23 mouse cellular contexts compared by ENCODE assay signal in the genomic region with DNA sequence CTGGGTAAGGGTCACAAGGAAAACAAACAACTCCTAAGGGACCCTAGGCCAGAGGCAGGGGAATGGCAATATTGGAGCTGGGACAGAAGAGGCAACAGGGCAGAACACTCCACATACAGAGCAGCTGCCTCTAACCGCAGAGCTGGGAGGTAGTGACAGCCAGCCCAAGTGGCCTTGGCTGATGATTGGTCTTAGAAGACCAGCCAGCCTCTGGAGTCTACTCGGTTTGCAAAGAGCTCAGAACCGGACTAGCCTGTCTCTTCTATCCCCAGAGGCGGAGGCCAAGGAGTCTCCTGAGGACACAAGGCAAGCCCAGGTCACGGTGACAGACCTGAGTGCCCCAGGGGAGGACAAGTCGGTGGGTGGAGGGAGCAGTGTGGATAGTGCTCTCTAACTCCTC.
DNase-seq lines count a peak whose midpoint lies in the region; ATAC-seq and TF ChIP-seq lines count a peak whose summit lies in the region.
"Had no signal": no experiment of that assay in that cellular context is flagged by ENCODE, and none has a peak within 500 bp of the region (broad histone marks: within the 10 kb centered on the region; RNA-seq: fewer than 3 reads in every experiment).

No protein-coding gene starts in this region.

- no peaks in the 10 kb centered on the region for H3K79me2 ChIP-seq in myocyte (ENCODE audit: control insufficient read depth, insufficient read depth)

- H3K36me3 ChIP-seq in heart, embryonic 11.5 days (ENCODE audit: control insufficient read depth, insufficient read depth, low read length), result no peaks in the 10 kb centered on the region
- H3K36me3 ChIP-seq in myocyte (ENCODE audit: control insufficient read depth, insufficient read depth), result no peaks in the 10 kb centered on the region
- peaks cover 6% of the 10 kb centered on the region for H3K36me3 ChIP-seq in midbrain, postnatal 0 days (ENCODE audit: insufficient read depth, low read length)
- H3K36me3 ChIP-seq: heart, embryonic 15.5 days; intestine, embryonic 15.5 days had no signal

- WGBS in heart, embryonic 11.5 days (ENCODE audit: insufficient replicate concordance), result 74% methylated on average over 6 of the region's 6 CpGs
- 84% methylated on average over 6 of the region's 6 CpGs for WGBS in midbrain, postnatal 0 days

- 0 out of 2 replicates have a peak, but pooled peaks cover under 1% of the 10 kb centered on the region for H3K4me1 ChIP-seq in heart, embryonic 11.5 days (ENCODE audit: control insufficient read depth, insufficient read depth, low read length)
- no peaks in the 10 kb centered on the region for H3K4me1 ChIP-seq in midbrain, postnatal 0 days (ENCODE audit: insufficient read depth, low read length)
- H3K4me1 ChIP-seq: forebrain, embryonic 12.5 days; heart, embryonic 15.5 days had no signal

- peak; percentile 41 for DNase-seq in adrenal gland, postnatal 10 days
- no peak for DNase-seq in adrenal gland, adult 18-20 months (ENCODE audit: low spot score in 2 of 2)
- no peak for DNase-seq in heart, postnatal 14 days
- DNase-seq in gonadal fat pad, adult 2 months (ENCODE audit: low read depth), result peak; percentile 51
- no peak for DNase-seq in midbrain, postnatal 0 days (ENCODE audit: low spot score)
- no peak for DNase-seq in kidney, adult 8-10 months
- DNase-seq: cerebellum, adult 9-10 months; heart, postnatal 4 days; kidney, adult 9 months; kidney, postnatal 14 days; left cerebral cortex, postnatal 4 days; liver, embryonic 13.5 days; lung, adult 2 months; lung, postnatal 14 days; midbrain, embryonic 14.5 days had no signal

- H3K27me3 ChIP-seq in heart, embryonic 11.5 days (ENCODE audit: control insufficient read depth, insufficient read depth, low read length), result no peaks in the 10 kb centered on the region
- H3K27me3 ChIP-seq in myocyte (ENCODE audit: control insufficient read depth, insufficient read depth, insufficient read length), result peaks cover 56% of the 10 kb centered on the region
- H3K27me3 ChIP-seq in midbrain, postnatal 0 days (ENCODE audit: insufficient read depth, low read length), result no peaks in the 10 kb centered on the region
- H3K27me3 ChIP-seq: embryonic facial prominence, embryonic 15.5 days; forebrain, embryonic 12.5 days; intestine, embryonic 15.5 days; liver, embryonic 13.5 days had no signal

- intact Hi-C loops in heart, postnatal 14 days (cut with DNase I), result no loop called here

- H3K9ac ChIP-seq in heart, embryonic 11.5 days (ENCODE audit: low read depth, low read length), result peak overlapping the region; percentile 43; the same call in 1 of the 2 replicates
- H3K9ac ChIP-seq in midbrain, postnatal 0 days (replicated peaks; ENCODE audit: low read length, poor library complexity, severe bottlenecking), result no peak overlapping the region
- H3K9ac ChIP-seq: embryonic facial prominence, embryonic 15.5 days; forebrain, embryonic 12.5 days; heart, embryonic 15.5 days; intestine, embryonic 15.5 days; liver, embryonic 13.5 days had no signal

- H3K4me3 ChIP-seq in heart, embryonic 11.5 days (ENCODE audit: low read depth, low read length), result no peak overlapping the region
- H3K4me3 ChIP-seq in myocyte, result no peak overlapping the region
- H3K4me3 ChIP-seq in midbrain, postnatal 0 days (ENCODE audit: low read depth, low read length), result no peak overlapping the region
- H3K4me3 ChIP-seq: embryonic facial prominence, embryonic 15.5 days; forebrain, embryonic 12.5 days; heart, embryonic 15.5 days; intestine, embryonic 15.5 days; liver, embryonic 13.5 days had no signal

- no peaks in the 10 kb centered on the region for H3K9me3 ChIP-seq in heart, embryonic 11.5 days (replicated peaks; ENCODE audit: control insufficient read depth, low read length)
- no peaks in the 10 kb centered on the region for H3K9me3 ChIP-seq in midbrain, postnatal 0 days (ENCODE audit: low read length)
- H3K9me3 ChIP-seq: embryonic facial prominence, embryonic 15.5 days; forebrain, embryonic 12.5 days; heart, embryonic 15.5 days; intestine, embryonic 15.5 days; liver, embryonic 13.5 days had no signal

- ATAC-seq in heart, embryonic 11.5 days (replicated peaks; ENCODE audit: insufficient number of reproducible peaks, low FRiP score, low TSS enrichment), result no peak
- no peak for ATAC-seq in midbrain, postnatal 0 days (ENCODE audit: low FRiP score)
- ATAC-seq: hindbrain, embryonic 16.5 days; intestine, embryonic 15.5 days had no signal

- no peak for TF ChIP-seq POLR2A in myocyte (IDR thresholded peaks at IDR 0.05; ENCODE audit: insufficient read length, low read depth)

- H3ac ChIP-seq in myocyte (ENCODE audit: control insufficient read depth, insufficient read length), result no peak overlapping the region

- no peak overlapping the region for H3K4me2 ChIP-seq in heart, embryonic 11.5 days
- H3K4me2 ChIP-seq in myocyte (ENCODE audit: low read depth), result no peak overlapping the region
- no peak overlapping the region for H3K4me2 ChIP-seq in midbrain, postnatal 0 days (ENCODE audit: low read depth, low read length, poor library complexity, severe bottlenecking)
- H3K4me2 ChIP-seq: embryonic facial prominence, embryonic 15.5 days; forebrain, embryonic 12.5 days; heart, embryonic 15.5 days; intestine, embryonic 15.5 days; liver, embryonic 13.5 days had no signal

- TF ChIP-seq CTCF in midbrain, postnatal 0 days (IDR thresholded peaks at IDR 0.05), result no peak

- no peak overlapping the region for H3K27ac ChIP-seq in heart, embryonic 11.5 days (ENCODE audit: low read depth, low read length)
- no peak overlapping the region for H3K27ac ChIP-seq in midbrain, postnatal 0 days (ENCODE audit: low read depth, low read length)
- H3K27ac ChIP-seq: embryonic facial prominence, embryonic 15.5 days; forebrain, embryonic 12.5 days; heart, embryonic 15.5 days; intestine, embryonic 15.5 days; liver, embryonic 13.5 days; stomach, postnatal 0 days had no signal

TF ChIP-seq in myocyte, 11 proteins besides CTCF, POLR2A, EP300 and RAD21:
- TF ChIP-seq E2F4 (IDR thresholded peaks at IDR 0.05; ENCODE audit: insufficient read depth), result no peak
- TF ChIP-seq POLR2AphosphoS2 (IDR thresholded peaks at IDR 0.05; ENCODE audit: insufficient read length, low read depth), result no peak
- peak in 2 of 3 experiments; percentile 35 to 71 for TF ChIP-seq MYOG (IDR thresholded peaks at IDR 0.05; ENCODE audit: control insufficient read depth in 1 of 3, insufficient read depth in 1 of 3, insufficient read length in 2 of 3, low read depth in 2 of 3)
- TF ChIP-seq TCF3 (IDR thresholded peaks at IDR 0.05; ENCODE audit: insufficient read length, low read depth), result no peak
- TF ChIP-seq TCF12 (IDR thresholded peaks at IDR 0.05; ENCODE audit: insufficient read depth, poor library complexity, severe bottlenecking), result no peak
- peak in 2 of 3 experiments; percentile 8 to 58 for TF ChIP-seq MYOD1 (IDR thresholded peaks at IDR 0.05; ENCODE audit: control insufficient read depth in 1 of 3, insufficient read length in 2 of 3, low read depth in 2 of 3)
- no peak for TF ChIP-seq REST (IDR thresholded peaks at IDR 0.05; ENCODE audit: insufficient read depth, insufficient read length)
- TF ChIP-seq USF1 (IDR thresholded peaks at IDR 0.05; ENCODE audit: low read depth), result no peak

Comparison
In these comparisons a context has a peak if more than half of its experiments do, and no peak if none do; other contexts are left out.
1. DNase-seq: peak in adrenal gland, postnatal 10 days (single experiment) and gonadal fat pad, adult 2 months (single experiment); none in adrenal gland, adult 18-20 months (0 of 2), heart, postnatal 14 days (0 of 2), midbrain, postnatal 0 days (single experiment) and kidney, adult 8-10 months (0 of 2).